Mouse (Mus musculus): Measurements from ENCODE around the gene Kansl3. TPM values are rescaled to one million over a fixed set of nuclear protein-coding genes. Genes with fewer than 3 reads are reported as not detected.

Gene Kansl3
- polyA plus RNA-seq, 1 experiment from 2014 or later = 12.6 TPM

- Histone ChIP-seq H3K4me3 (replicated peaks) (peak overlapping the region; percentile 25; the same call in 1 of the 2 replicates), H3K4me2 (peak overlapping the region; percentile 58), H3K36me3 (replicated peaks) (no peaks in the 10 kb centered on the region), H3K27ac (replicated peaks) (no peak overlapping the region), H3K4me1 (replicated peaks) (peaks cover 8% of the 10 kb centered on the region), H3K27me3 (peaks cover 74% of the 10 kb centered on the region), H3K9ac (no peak overlapping the region), H3K9me3 (replicated peaks) (no peaks in the 10 kb centered on the region)
- no peak for ATAC-seq (ENCODE audit: insufficient read depth)
- 8% methylated on average over 30 of the region's 30 CpGs for WGBS (ENCODE audit: insufficient replicate concordance)
These were observed 65.3 kb downstream of the Kansl3 start for GRCm38 (mm10) chr1:36303381-36304320.

- Histone ChIP-seq H3K4me2 (peak overlapping the region; percentile 58), H3K36me3 (replicated peaks) (no peaks in the 10 kb centered on the region), H3K9me3 (replicated peaks) (no peaks in the 10 kb centered on the region), H3K27me3 (peaks cover 77% of the 10 kb centered on the region), H3K4me3 (replicated peaks) (peak overlapping the region; percentile 25; the same call in 1 of the 2 replicates), H3K4me1 (replicated peaks) (peaks cover 3% of the 10 kb centered on the region), H3K9ac (no peak overlapping the region), H3K27ac (replicated peaks) (no peak overlapping the region)
- WGBS (ENCODE audit: insufficient replicate concordance) = 11% methylated on average over 9 of the region's 9 CpGs
- no peak for ATAC-seq (ENCODE audit: insufficient read depth)
These were observed 66.0 kb downstream of the Kansl3 start for GRCm38 (mm10) chr1:36302957-36303356.

GRCm38 (mm10) chr1:36302273-36302672, 66.7 kb downstream of the Kansl3 start:
- WGBS (ENCODE audit: insufficient replicate concordance) = 68% methylated on average over 8 of the region's 8 CpGs
- H3K36me3 ChIP-seq (replicated peaks) = no peaks in the 10 kb centered on the region
- no peaks in the 10 kb centered on the region for H3K9me3 ChIP-seq (replicated peaks)
- no peak overlapping the region for H3K9ac ChIP-seq
- H3K27me3 ChIP-seq = peaks cover 84% of the 10 kb centered on the region
- ATAC-seq (ENCODE audit: insufficient read depth) = no peak
- H3K27ac ChIP-seq (replicated peaks) = no peak overlapping the region
- H3K4me3 ChIP-seq (replicated peaks) = no peak overlapping the region
- H3K4me1 ChIP-seq (replicated peaks) = peaks cover 3% of the 10 kb centered on the region
- H3K4me2 ChIP-seq = no peak overlapping the region

- H3K4me2 ChIP-seq = no peak overlapping the region
- no peaks in the 10 kb centered on the region for H3K9me3 ChIP-seq (replicated peaks)
- WGBS (ENCODE audit: insufficient replicate concordance) = 69% methylated on average over 6 of the region's 6 CpGs
- no peak overlapping the region for H3K27ac ChIP-seq (replicated peaks)
- peaks cover 5% of the 10 kb centered on the region; the same call in 1 of the 2 replicates for H3K4me1 ChIP-seq (replicated peaks)
- no peak overlapping the region for H3K9ac ChIP-seq
- peaks cover 91% of the 10 kb centered on the region for H3K27me3 ChIP-seq
- H3K36me3 ChIP-seq (replicated peaks) = no peaks in the 10 kb centered on the region
- ATAC-seq (ENCODE audit: insufficient read depth) = no peak
- no peak overlapping the region for H3K4me3 ChIP-seq (replicated peaks)
These were observed 68.5 kb downstream of the Kansl3 start for GRCm38 (mm10) chr1:36300486-36300885.

- Histone ChIP-seq H3K9me3 (replicated peaks) (no peaks in the 10 kb centered on the region), H3K27ac (replicated peaks) (no peak overlapping the region), H3K9ac (no peak overlapping the region), H3K4me3 (replicated peaks) (no peak overlapping the region), H3K27me3 (peaks cover 89% of the 10 kb centered on the region), H3K36me3 (replicated peaks) (no peaks in the 10 kb centered on the region), H3K4me1 (replicated peaks) (peaks cover 5% of the 10 kb centered on the region; the same call in 1 of the 2 replicates), H3K4me2 (no peak overlapping the region)
- ATAC-seq (ENCODE audit: insufficient read depth) = no peak
- 49% methylated on average over 2 of the region's 2 CpGs for WGBS (ENCODE audit: insufficient replicate concordance)
These were observed 69.3 kb downstream of the Kansl3 start for GRCm38 (mm10) chr1:36299676-36300075.

GRCm38 (mm10) chr1:36299126-36299525, 69.9 kb downstream of the Kansl3 start:
- WGBS (ENCODE audit: insufficient replicate concordance) = 27% methylated on average over 13 of the region's 13 CpGs
- peaks cover 83% of the 10 kb centered on the region for H3K27me3 ChIP-seq

GRCm38 (mm10) chr1:36298107-36298506, 70.9 kb downstream of the Kansl3 start:
- Histone ChIP-seq H3K36me3 (replicated peaks) (no peaks in the 10 kb centered on the region), H3K27me3 (peaks cover 73% of the 10 kb centered on the region), H3K9me3 (replicated peaks) (no peaks in the 10 kb centered on the region), H3K4me2 (no peak overlapping the region), H3K4me1 (replicated peaks) (peaks cover 5% of the 10 kb centered on the region; the same call in 1 of the 2 replicates), H3K4me3 (replicated peaks) (no peak overlapping the region), H3K9ac (no peak overlapping the region), H3K27ac (replicated peaks) (no peak overlapping the region)
- ATAC-seq (ENCODE audit: insufficient read depth) = no peak
- 52% methylated on average over 4 of the region's 4 CpGs for WGBS (ENCODE audit: insufficient replicate concordance)

More at GRCm38 (mm10) chr1:36299126-36299525, 69.9 kb downstream of the Kansl3 start:
- Histone ChIP-seq H3K36me3 (replicated peaks) (no peaks in the 10 kb centered on the region), H3K9ac (no peak overlapping the region), H3K4me3 (replicated peaks) (no peak overlapping the region), H3K9me3 (replicated peaks) (no peaks in the 10 kb centered on the region), H3K27ac (replicated peaks) (no peak overlapping the region), H3K4me2 (no peak overlapping the region), H3K4me1 (replicated peaks) (peaks cover 5% of the 10 kb centered on the region; the same call in 1 of the 2 replicates)
- ATAC-seq (ENCODE audit: insufficient read depth) = no peak

GRCm38 (mm10) chr1:36296466-36297149, 72.4 kb downstream of the Kansl3 start:
- Histone ChIP-seq H3K4me1 (replicated peaks) (0 out of 2 replicates have a peak, but pooled peaks cover 5% of the 10 kb centered on the region), H3K36me3 (replicated peaks) (no peaks in the 10 kb centered on the region), H3K9ac (no peak overlapping the region), H3K27ac (replicated peaks) (no peak overlapping the region), H3K4me2 (peak overlapping the region; percentile 13; the same call in 1 of the 2 replicates), H3K9me3 (replicated peaks) (no peaks in the 10 kb centered on the region), H3K27me3 (peaks cover 58% of the 10 kb centered on the region), H3K4me3 (replicated peaks) (no peak overlapping the region)
- no peak for ATAC-seq (ENCODE audit: insufficient read depth)
- WGBS (ENCODE audit: insufficient replicate concordance) = 12% methylated on average over 9 of the region's 9 CpGs

- no peak overlapping the region for H3K9ac ChIP-seq
- no peak for ATAC-seq (ENCODE audit: insufficient read depth)
- H3K27me3 ChIP-seq = peaks cover 38% of the 10 kb centered on the region
- 49% methylated on average over 3 of the region's 3 CpGs for WGBS (ENCODE audit: insufficient replicate concordance)
- no peak overlapping the region for H3K4me2 ChIP-seq
- no peak overlapping the region for H3K4me3 ChIP-seq (replicated peaks)
- H3K27ac ChIP-seq (replicated peaks) = no peak overlapping the region
- 0 out of 2 replicates have a peak, but pooled peaks cover 5% of the 10 kb centered on the region for H3K4me1 ChIP-seq (replicated peaks)
- H3K9me3 ChIP-seq (replicated peaks) = no peaks in the 10 kb centered on the region
- H3K36me3 ChIP-seq (replicated peaks) = no peaks in the 10 kb centered on the region
These were observed 74.6 kb downstream of the Kansl3 start for GRCm38 (mm10) chr1:36294402-36294801.

GRCm38 (mm10) chr1:36293470-36293869, 75.5 kb downstream of the Kansl3 start:
- H3K36me3 ChIP-seq (replicated peaks) = no peaks in the 10 kb centered on the region
- H3K4me2 ChIP-seq = no peak overlapping the region
- H3K9me3 ChIP-seq (replicated peaks) = no peaks in the 10 kb centered on the region
- no peak for ATAC-seq (ENCODE audit: insufficient read depth)
- 70% methylated on average over 8 of the region's 8 CpGs for WGBS (ENCODE audit: insufficient replicate concordance)
- no peak overlapping the region for H3K4me3 ChIP-seq (replicated peaks)
- no peak overlapping the region for H3K9ac ChIP-seq
- H3K27ac ChIP-seq (replicated peaks) = no peak overlapping the region
- peaks cover 28% of the 10 kb centered on the region for H3K27me3 ChIP-seq
- H3K4me1 ChIP-seq (replicated peaks) = 0 out of 2 replicates have a peak, but pooled peaks cover 5% of the 10 kb centered on the region

Measured in liver, embryonic 15.5 days (tissue).